Mouse (Mus musculus): ENCODE data around the gene Il6ra.

DNA sequence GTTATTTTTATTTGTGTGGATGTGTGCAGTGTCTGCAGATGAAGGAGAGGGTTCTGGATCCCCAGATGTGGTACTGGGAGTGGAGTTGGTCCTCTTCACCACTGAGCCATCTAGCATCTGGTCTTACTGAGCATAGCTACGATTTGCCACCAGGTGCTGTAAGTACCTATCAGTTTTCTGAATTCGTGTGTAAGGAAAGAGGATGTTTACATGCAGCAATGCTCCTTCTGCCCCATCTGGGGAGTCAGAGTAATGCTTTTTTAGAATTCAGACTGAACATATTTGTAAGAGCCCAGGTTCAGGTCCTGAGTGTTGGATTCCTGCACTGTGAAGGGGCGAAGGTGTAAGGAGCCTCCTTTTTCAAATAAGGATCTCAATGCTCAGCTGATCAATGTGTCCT is 53.1 kb downstream of the Il6ra start:
- 0 out of 2 replicates have a peak, but pooled peaks have one; percentile 3 for TF ChIP-seq CTCF (IDR thresholded peaks at IDR 0.05; ENCODE audit: low read depth)
- no peak for TF ChIP-seq EP300 (IDR thresholded peaks at IDR 0.05; ENCODE audit: low read depth)
